Mouse (Mus musculus): Measurements from ENCODE around the gene Rfc2. TPM values are rescaled to one million over a fixed set of nuclear protein-coding genes. Genes with fewer than 3 reads are reported as not detected.

Rfc2 gene
- polyA plus RNA-seq, 1 experiment from 2014 or later: 375 TPM

- Histone ChIP-seq H3K4me2 (ENCODE audit: low read depth, low read length, severe bottlenecking) (peak overlapping the region; percentile 65), H3K27me3 (ENCODE audit: control insufficient read depth, insufficient read depth, low read length) (no peaks in the 10 kb centered on the region), H3K4me1 (replicated peaks; ENCODE audit: control insufficient read depth, insufficient read depth, low read length) (no peaks in the 10 kb centered on the region; the same call in 1 of the 2 replicates), H3K4me3 (ENCODE audit: low read depth, low read length) (0 out of 2 replicates have a peak overlapping the region, but pooled peaks have one; percentile 38), H3K36me3 (ENCODE audit: control insufficient read depth, insufficient read depth, low read length) (no peaks in the 10 kb centered on the region), H3K9me3 (ENCODE audit: control insufficient read depth, low read length) (no peaks in the 10 kb centered on the region), H3K9ac (ENCODE audit: low read length) (no peak overlapping the region), H3K27ac (ENCODE audit: low read depth, low read length) (no peak overlapping the region)
- DNase-seq (ENCODE audit: low spot score): no peak
- 48% methylated on average over 10 of the region's 10 CpGs for WGBS
- ATAC-seq (replicated peaks; ENCODE audit: low FRiP score): no peak
These were observed 8.5 kb upstream of the Rfc2 start for GRCm38 (mm10) chr5:134572508-134573214.

DNA sequence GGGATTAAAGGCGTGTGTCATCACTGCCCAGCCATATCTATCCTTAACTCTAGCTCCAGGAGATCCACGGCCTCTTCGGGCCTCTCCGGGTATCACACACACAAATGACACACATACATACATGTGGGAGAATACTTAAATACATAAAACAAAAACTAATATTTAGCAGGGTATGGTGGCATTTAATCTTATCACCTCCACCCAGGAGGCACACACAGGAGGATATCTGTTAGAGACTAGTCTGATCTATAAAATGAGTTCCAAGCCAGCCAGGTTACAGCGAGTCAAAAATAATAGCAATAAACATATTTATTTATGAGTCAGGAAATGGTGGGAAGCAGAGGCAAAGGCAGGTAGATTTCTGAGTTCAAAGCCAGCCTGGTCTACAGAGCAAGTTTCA is 5.3 kb upstream of the Rfc2 start:
- H3K4me1 ChIP-seq (replicated peaks; ENCODE audit: control insufficient read depth, insufficient read depth, low read length): no peaks in the 10 kb centered on the region; the same call in 1 of the 2 replicates
- no peak overlapping the region for H3K9ac ChIP-seq (ENCODE audit: low read length)
- WGBS: 94% methylated on average over 5 of the region's 5 CpGs
- H3K27me3 ChIP-seq (ENCODE audit: control insufficient read depth, insufficient read depth, low read length): no peaks in the 10 kb centered on the region
- H3K4me2 ChIP-seq (ENCODE audit: low read depth, low read length, severe bottlenecking): no peak overlapping the region
- no peaks in the 10 kb centered on the region for H3K36me3 ChIP-seq (ENCODE audit: control insufficient read depth, insufficient read depth, low read length)
- no peak for ATAC-seq (replicated peaks; ENCODE audit: low FRiP score)
- no peak overlapping the region for H3K27ac ChIP-seq (ENCODE audit: low read depth, low read length)
- no peaks in the 10 kb centered on the region for H3K9me3 ChIP-seq (ENCODE audit: control insufficient read depth, low read length)
- H3K4me3 ChIP-seq (ENCODE audit: low read depth, low read length): no peak overlapping the region
- DNase-seq (ENCODE audit: low spot score): no peak

DNA sequence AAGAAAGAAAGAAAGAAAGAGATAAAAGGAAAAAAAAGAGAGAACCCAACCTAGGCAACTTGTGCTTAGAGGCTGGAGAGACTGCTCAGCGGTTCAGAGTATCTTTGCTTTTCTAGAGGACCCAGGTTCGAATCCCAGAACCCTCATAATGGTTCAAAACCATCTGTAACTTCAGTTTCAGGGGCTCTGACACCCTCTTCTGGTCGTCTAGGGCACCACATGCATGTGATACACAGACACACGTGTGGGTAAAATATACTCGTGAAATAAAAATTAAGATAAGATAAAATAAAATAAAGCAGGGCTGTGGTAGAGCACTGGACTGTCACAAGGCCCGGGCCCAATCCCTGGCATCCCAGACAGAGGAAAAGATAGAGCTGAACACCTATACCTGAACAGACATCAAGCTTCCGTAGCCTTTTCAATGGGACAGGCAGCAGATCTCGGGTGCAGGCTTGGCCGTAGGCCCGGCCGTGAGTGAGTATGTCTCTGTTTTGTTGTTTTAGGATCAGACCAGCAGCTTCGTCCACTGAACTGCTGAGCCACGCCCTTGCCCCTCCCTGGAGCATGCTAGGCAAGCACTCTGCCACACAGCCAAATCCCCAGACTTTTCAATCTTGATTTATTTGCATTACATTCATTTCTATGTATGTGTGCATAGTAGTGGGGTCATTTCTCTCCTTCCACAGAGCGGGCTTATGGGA is 4.5 kb upstream of the Rfc2 start:
- H3K9ac ChIP-seq (ENCODE audit: low read length): no peak overlapping the region
- no peaks in the 10 kb centered on the region for H3K36me3 ChIP-seq (ENCODE audit: control insufficient read depth, insufficient read depth, low read length)
- H3K9me3 ChIP-seq (ENCODE audit: control insufficient read depth, low read length): no peaks in the 10 kb centered on the region
- no peaks in the 10 kb centered on the region for H3K27me3 ChIP-seq (ENCODE audit: control insufficient read depth, insufficient read depth, low read length)
- H3K27ac ChIP-seq (ENCODE audit: low read depth, low read length): no peak overlapping the region
- no peak overlapping the region for H3K4me3 ChIP-seq (ENCODE audit: low read depth, low read length)
- DNase-seq (ENCODE audit: low spot score) (no peak), ATAC-seq (replicated peaks; ENCODE audit: low FRiP score) (no peak)
- H3K4me1 ChIP-seq (replicated peaks; ENCODE audit: control insufficient read depth, insufficient read depth, low read length): no peaks in the 10 kb centered on the region; the same call in 1 of the 2 replicates
- H3K4me2 ChIP-seq (ENCODE audit: low read depth, low read length, severe bottlenecking): no peak overlapping the region
- 83% methylated on average over 14 of the region's 14 CpGs for WGBS

DNA sequence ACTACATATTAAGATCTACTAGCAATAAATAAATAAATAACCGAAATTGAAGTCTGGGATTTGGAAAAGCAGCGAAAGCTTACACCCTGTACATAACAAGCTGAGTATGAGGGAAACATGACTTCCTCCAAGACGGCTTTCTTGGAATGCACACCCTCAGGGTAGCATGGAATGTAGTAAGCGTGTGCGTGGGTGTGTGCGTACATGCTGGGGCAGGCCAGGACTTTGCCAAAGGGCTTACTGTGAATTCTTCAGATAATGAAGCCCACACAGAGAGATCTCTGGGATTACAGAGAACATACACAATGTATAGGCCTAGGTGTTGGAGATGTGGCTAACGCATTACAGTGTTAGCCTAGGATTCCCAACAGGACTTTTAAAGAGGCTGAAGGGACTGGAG is 3.6 kb upstream of the Rfc2 start:
- Histone ChIP-seq H3K4me2 (ENCODE audit: low read depth, low read length, severe bottlenecking) (no peak overlapping the region), H3K4me1 (replicated peaks; ENCODE audit: control insufficient read depth, insufficient read depth, low read length) (no peaks in the 10 kb centered on the region), H3K4me3 (ENCODE audit: low read depth, low read length) (no peak overlapping the region), H3K27me3 (ENCODE audit: control insufficient read depth, insufficient read depth, low read length) (no peaks in the 10 kb centered on the region), H3K36me3 (ENCODE audit: control insufficient read depth, insufficient read depth, low read length) (no peaks in the 10 kb centered on the region), H3K27ac (ENCODE audit: low read depth, low read length) (no peak overlapping the region), H3K9ac (ENCODE audit: low read length) (no peak overlapping the region), H3K9me3 (ENCODE audit: control insufficient read depth, low read length) (no peaks in the 10 kb centered on the region)
- DNase-seq (ENCODE audit: low spot score): no peak
- WGBS: 90% methylated on average over 7 of the region's 7 CpGs
- ATAC-seq (replicated peaks; ENCODE audit: low FRiP score): no peak

DNA sequence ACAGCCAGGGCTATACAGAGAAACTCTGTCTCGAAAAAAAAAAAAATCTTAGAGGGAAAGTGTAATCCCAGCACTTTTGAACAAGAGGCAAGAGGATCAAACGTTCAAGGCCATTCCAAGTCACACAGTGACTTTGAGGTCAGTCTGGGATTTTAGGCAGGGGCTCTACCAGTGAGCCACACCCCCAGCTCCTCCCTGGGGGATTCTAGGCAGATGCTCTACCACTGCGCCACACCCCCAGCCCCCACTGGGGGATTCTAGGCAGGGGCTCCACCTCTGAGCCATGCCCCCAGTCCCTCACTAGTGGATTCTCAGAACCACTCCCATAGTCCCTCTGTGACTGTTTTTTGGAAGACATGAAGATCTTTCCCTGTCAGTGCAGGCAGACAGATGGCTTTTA is 2.0 kb upstream of the Rfc2 start:
- H3K36me3 ChIP-seq (ENCODE audit: control insufficient read depth, insufficient read depth, low read length): no peaks in the 10 kb centered on the region
- H3K4me2 ChIP-seq (ENCODE audit: low read depth, low read length, severe bottlenecking): no peak overlapping the region
- H3K9ac ChIP-seq (ENCODE audit: low read length): no peak overlapping the region
- 66% methylated on average over 3 of the region's 3 CpGs for WGBS
- ATAC-seq (replicated peaks; ENCODE audit: low FRiP score) (no peak), DNase-seq (ENCODE audit: low spot score) (no peak)
- H3K9me3 ChIP-seq (ENCODE audit: control insufficient read depth, low read length): no peaks in the 10 kb centered on the region
- peaks cover 5% of the 10 kb centered on the region for H3K4me1 ChIP-seq (replicated peaks; ENCODE audit: control insufficient read depth, insufficient read depth, low read length)
- no peaks in the 10 kb centered on the region for H3K27me3 ChIP-seq (ENCODE audit: control insufficient read depth, insufficient read depth, low read length)
- no peak overlapping the region for H3K27ac ChIP-seq (ENCODE audit: low read depth, low read length)
- no peak overlapping the region for H3K4me3 ChIP-seq (ENCODE audit: low read depth, low read length)

DNA sequence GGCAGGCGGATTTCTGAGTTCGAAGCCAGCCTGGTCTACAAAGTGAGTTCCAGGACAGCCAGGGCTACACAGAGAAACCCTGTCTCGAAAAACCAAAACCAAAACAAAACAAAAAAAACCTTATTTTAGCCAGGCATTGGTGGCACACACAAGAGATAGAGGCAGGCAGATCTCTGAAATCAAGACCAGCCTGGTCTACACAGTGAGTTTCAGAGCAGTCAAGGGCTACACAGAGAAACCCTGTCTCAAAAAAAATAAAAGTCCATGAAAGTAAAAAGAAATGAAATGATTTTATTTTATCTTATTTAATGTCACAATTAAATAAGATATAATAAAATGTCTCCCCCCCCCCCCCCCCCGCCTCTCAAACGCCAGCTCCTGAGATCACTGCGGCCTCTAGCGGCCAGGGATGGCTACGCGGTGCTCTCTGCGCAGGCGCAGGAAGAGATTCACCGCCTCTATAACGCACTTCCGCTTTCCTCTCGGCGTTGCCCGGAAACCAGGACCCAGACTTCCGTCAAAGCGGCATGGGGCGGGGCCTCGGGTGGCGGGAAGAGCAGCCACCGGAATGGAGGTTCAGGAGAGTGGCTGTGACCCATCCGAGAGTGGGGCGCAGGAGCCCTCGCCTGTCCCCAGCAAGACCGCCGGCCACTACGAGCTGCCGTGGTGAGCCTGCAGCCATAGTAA is 1.2 kb downstream of the Rfc2 start:
- Histone ChIP-seq H3K27me3 (ENCODE audit: control insufficient read depth, insufficient read depth, low read length) (no peaks in the 10 kb centered on the region), H3K27ac (ENCODE audit: low read depth, low read length) (no peak overlapping the region), H3K36me3 (ENCODE audit: control insufficient read depth, insufficient read depth, low read length) (no peaks in the 10 kb centered on the region), H3K4me2 (ENCODE audit: low read depth, low read length, severe bottlenecking) (peak overlapping the region; percentile 71), H3K9ac (ENCODE audit: low read length) (peak overlapping the region; percentile 82), H3K4me1 (replicated peaks; ENCODE audit: control insufficient read depth, insufficient read depth, low read length) (peaks cover 5% of the 10 kb centered on the region), H3K9me3 (ENCODE audit: control insufficient read depth, low read length) (no peaks in the 10 kb centered on the region), H3K4me3 (ENCODE audit: low read depth, low read length) (peak overlapping the region; percentile 85)
- 7% methylated on average over 28 of the region's 30 CpGs for WGBS
- peak; percentile 94 for ATAC-seq (replicated peaks; ENCODE audit: low FRiP score)
- DNase-seq (ENCODE audit: low spot score): peak; percentile 97

GRCm38 (mm10) chr5:134583006-134583883 is 2.1 kb downstream of the Rfc2 start:
- WGBS: 34% methylated on average over 15 of the region's 15 CpGs
- no peaks in the 10 kb centered on the region for H3K36me3 ChIP-seq (ENCODE audit: control insufficient read depth, insufficient read depth, low read length)
- no peaks in the 10 kb centered on the region for H3K27me3 ChIP-seq (ENCODE audit: control insufficient read depth, insufficient read depth, low read length)
- no peak overlapping the region for H3K27ac ChIP-seq (ENCODE audit: low read depth, low read length)
- DNase-seq (ENCODE audit: low spot score) (no peak), ATAC-seq (replicated peaks; ENCODE audit: low FRiP score) (no peak)
- H3K4me2 ChIP-seq (ENCODE audit: low read depth, low read length, severe bottlenecking): peak overlapping the region; percentile 71
- no peaks in the 10 kb centered on the region for H3K9me3 ChIP-seq (ENCODE audit: control insufficient read depth, low read length)
- peak overlapping the region; percentile 82 for H3K9ac ChIP-seq (ENCODE audit: low read length)
- H3K4me3 ChIP-seq (ENCODE audit: low read depth, low read length): peak overlapping the region; percentile 85
- H3K4me1 ChIP-seq (replicated peaks; ENCODE audit: control insufficient read depth, insufficient read depth, low read length): peaks cover 5% of the 10 kb centered on the region

DNA sequence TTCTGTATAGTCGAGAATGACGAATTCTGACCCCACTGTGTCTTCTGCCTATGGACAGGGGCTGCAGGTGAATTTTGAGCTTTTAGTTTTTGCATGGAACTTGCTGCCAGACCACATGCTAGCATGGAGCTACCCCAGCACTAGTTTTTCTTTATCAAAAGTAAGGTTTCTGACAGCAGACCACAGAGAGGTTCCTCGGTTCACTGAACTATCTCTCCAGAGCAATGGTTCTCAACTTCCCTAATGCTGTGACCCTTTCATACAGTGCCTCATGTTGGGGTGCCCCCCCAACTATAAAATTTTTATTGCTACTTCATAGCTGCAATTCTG is 2.7 kb downstream of the Rfc2 start:
- Histone ChIP-seq H3K27ac (ENCODE audit: low read depth, low read length) (no peak overlapping the region), H3K27me3 (ENCODE audit: control insufficient read depth, insufficient read depth, low read length) (no peaks in the 10 kb centered on the region), H3K4me3 (ENCODE audit: low read depth, low read length) (peak overlapping the region; percentile 85), H3K9me3 (ENCODE audit: control insufficient read depth, low read length) (no peaks in the 10 kb centered on the region), H3K9ac (ENCODE audit: low read length) (no peak overlapping the region; the same call in 1 of the 2 replicates), H3K4me1 (replicated peaks; ENCODE audit: control insufficient read depth, insufficient read depth, low read length) (peaks cover 5% of the 10 kb centered on the region), H3K36me3 (ENCODE audit: control insufficient read depth, insufficient read depth, low read length) (no peaks in the 10 kb centered on the region; the same call in 1 of the 2 replicates), H3K4me2 (ENCODE audit: low read depth, low read length, severe bottlenecking) (peak overlapping the region; percentile 71; the same call in 1 of the 2 replicates)
- 83% methylated on average over 3 of the region's 3 CpGs for WGBS
- ATAC-seq (replicated peaks; ENCODE audit: low FRiP score) (no peak), DNase-seq (ENCODE audit: low spot score) (no peak)

Data from forebrain, embryonic 11.5 days (tissue).